Mouse (Mus musculus) heart, embryonic 15.5 days (tissue): ENCODE measurements around the gene Atxn2. TPM values are rescaled to one million over a fixed set of nuclear protein-coding genes. Genes with fewer than 3 reads are reported as not detected.

ENCODE experiments used
- microRNA-seq: library from miRNA; unstranded; fragments of <30 nt; microRNA quantifications from one replicate; pipeline ENCODE4, GENCODE M21; 2016
- polyA plus RNA-seq: library from polyadenylated mRNA; unstranded; fragments of >200 nt; fragmentation: Nextera tagmentation; extraction: Ambion mirVana; gene quantifications from 2 replicates; pipeline ENCODE4 v1.2.1, GENCODE M21; 2015

Gene Atxn2
- polyA plus RNA-seq, 1 experiment from 2014 or later, result 63.7 TPM

Small RNA genes lying within 50 kb of the gene (microRNA-seq; reads per million reads assigned to microRNA genes)
- 0.84 reads per million for gene Mir7031

Other genes starting within 250 kb of the Atxn2 start
- gene Adam1b, start 207.9 kb upstream of the Atxn2 start, polyA plus RNA-seq, result 0.05 and 0.11 TPM in 2 replicates
- gene Adam1a, start 165.9 kb upstream of the Atxn2 start, polyA plus RNA-seq, result 0.86 and 0.91 TPM in 2 replicates
- 0.18 TPM in 1 of 2 replicates, not detected in the other for gene Gm42878, start 165.9 kb upstream of the Atxn2 start, polyA plus RNA-seq
- 30.5 and 33.1 TPM in 2 replicates for gene Mapkapk5, start 165.4 kb upstream of the Atxn2 start, polyA plus RNA-seq
- gene Aldh2, start 117.5 kb upstream of the Atxn2 start, polyA plus RNA-seq, result 95.0 and 119 TPM in 2 replicates
- 6.0 and 6.1 TPM in 2 replicates for gene Acad12, start 92.4 kb upstream of the Atxn2 start, polyA plus RNA-seq
- gene Acad10, start 50.8 kb upstream of the Atxn2 start, polyA plus RNA-seq, result 1.6 and 2.5 TPM in 2 replicates
- gene Brap, start 50.8 kb upstream of the Atxn2 start, polyA plus RNA-seq, result 22.7 and 28.5 TPM in 2 replicates
- 13.2 and 18.5 TPM in 2 replicates for gene Sh2b3, start 126.3 kb downstream of the Atxn2 start, polyA plus RNA-seq
- gene Pheta1, start 137.6 kb downstream of the Atxn2 start, polyA plus RNA-seq, result 15.1 and 18.2 TPM in 2 replicates